Mouse (Mus musculus) bone marrow, adult 2 months (tissue): Measurements from ENCODE around the gene Ddx24. TPM values are rescaled to one million over a fixed set of nuclear protein-coding genes. Genes with fewer than 3 reads are reported as not detected.
A peak's percentile ranks its signal among the peaks of the same experiment; 100 is the strongest.
"Not testable (repeated sequence)": the region's sequence is repeated elsewhere in the genome, so short reads cannot be mapped to it uniquely, and the experiment has no call there.

Source experiments
- H3K27ac ChIP-seq: fragments of 200-500 bp; 2 replicates; pipeline ENCODE4 v1.5.1; 2012; ENCODE audit warnings: low read depth, mild to moderate bottlenecking, control low read depth, inconsistent platforms, low read length; ENCODE audit not compliant: control insufficient read depth, poor library complexity, insufficient read depth
- H3K4me1 ChIP-seq: fragments of 200-500 bp; 2 replicates; pipeline ENCODE4 v1.6.1; 2011; ENCODE audit warnings: low read length; ENCODE audit not compliant: control insufficient read depth, insufficient read depth
- H3K4me3 ChIP-seq: fragments of 200-500 bp; replicated peaks from 2 replicates; pipeline ENCODE3; 2011; ENCODE audit warnings: mild to moderate bottlenecking, low read depth, low read length, control low read depth; ENCODE audit not compliant: control insufficient read depth
- CTCF ChIP-seq: fragments of 200-500 bp; IDR thresholded peaks from 2 replicates; pipeline ENCODE4 v1.5.1; 2011; ENCODE audit warnings: low read length, control low read depth; ENCODE audit not compliant: control insufficient read depth, insufficient read depth
- POLR2A ChIP-seq: fragments of 200-500 bp; IDR thresholded peaks from 2 replicates; pipeline ENCODE4 v1.6.1; 2011; ENCODE audit warnings: low read depth, mild to moderate bottlenecking, control low read depth, low read length, borderline replicate concordance; ENCODE audit not compliant: control insufficient read depth
- WGBS: fragments of 180-500 bp; shearing (Covaris S2); methylation state at CpG from one replicate; pipeline ENCODE4 v1.1.7; 2018; 5-methylcytosine and 5-hydroxymethylcytosine counted together
- polyA plus RNA-seq: library from polyadenylated mRNA; stranded (reverse); fragments of >200 nt; gene quantifications from 2 replicates; pipeline ENCODE4 v1.2.4, GENCODE M21; 2011; ENCODE audit warnings: low replicate concordance; ENCODE audit not compliant: missing spikeins, insufficient read depth, insufficient read length

Gene Ddx24
- 23.2 and 40.5 TPM in 2 replicates for polyA plus RNA-seq

GRCm38 (mm10) chr12:103425729-103426470 is at the start of gene Ddx24:
Ddx24 (minus strand) TSS chr12:103425830.
- WGBS, result under 1% methylated on average over 33 of the region's 33 CpGs
- H3K4me3 ChIP-seq, result peak within 1 kb of the TSS; percentile 83
- no peaks in the 10 kb centered on the region; the same call in 1 of the 2 replicates for H3K4me1 ChIP-seq
- H3K27ac ChIP-seq, result peak within 1 kb of the TSS; percentile 29; the same call in 1 of the 2 replicates
- TF ChIP-seq POLR2A (peak; percentile 89; the same call in 1 of the 2 replicates), CTCF (peak; percentile 88)

GRCm38 (mm10) chr12:103474481-103474880 is 48.9 kb upstream of the Ddx24 start:
- no peak for TF ChIP-seq CTCF
- TF ChIP-seq POLR2A, result no peak

GRCm38 (mm10) chr12:103457140-103457539 is 31.5 kb upstream of the Ddx24 start, which contains the start of gene Ifi27l2b:
Ifi27l2b (minus strand) TSS chr12:103457223.
- no peak for TF ChIP-seq POLR2A
- no peak for TF ChIP-seq CTCF
- no peaks in the 10 kb centered on the region; the same call in 1 of the 2 replicates for H3K4me1 ChIP-seq
- WGBS, result 57% methylated on average over 3 of the region's 3 CpGs
- H3K27ac ChIP-seq, result no peak within 1 kb of the TSS
- no peak within 1 kb of the TSS for H3K4me3 ChIP-seq

More at GRCm38 (mm10) chr12:103474481-103474880, 48.9 kb upstream of the Ddx24 start:
- Histone ChIP-seq H3K4me1 (no peaks in the 10 kb centered on the region), H3K27ac (no peak overlapping the region), H3K4me3 (no peak overlapping the region)
- 32% methylated on average over 2 of the region's 2 CpGs for WGBS

- not testable (repeated sequence) for H3K4me3 ChIP-seq, H3K27ac ChIP-seq, H3K4me1 ChIP-seq
- no CpG with 5 or more reads among the region's 1 CpGs for WGBS
Measured at GRCm38 (mm10) chr12:103456727-103457126, 31.1 kb upstream of the Ddx24 start.

GRCm38 (mm10) chr12:103453361-103453760 is 27.7 kb upstream of the Ddx24 start:
- no peak for TF ChIP-seq POLR2A
- TF ChIP-seq CTCF, result no peak
- H3K4me3 ChIP-seq, result no peak overlapping the region
- H3K27ac ChIP-seq, result no peak overlapping the region
- no peaks in the 10 kb centered on the region; the same call in 1 of the 2 replicates for H3K4me1 ChIP-seq

- Histone ChIP-seq H3K4me3 (no peak overlapping the region), H3K4me1 (no peaks in the 10 kb centered on the region; the same call in 1 of the 2 replicates), H3K27ac (no peak overlapping the region)
- TF ChIP-seq CTCF (no peak), POLR2A (no peak)
- WGBS, result 83% methylated on average over 3 of the region's 3 CpGs
Measured at GRCm38 (mm10) chr12:103445060-103445459, 19.4 kb upstream of the Ddx24 start.

- H3K27ac ChIP-seq, H3K4me3 ChIP-seq, H3K4me1 ChIP-seq: not testable (repeated sequence)
- 62% methylated on average over 6 of the region's 7 CpGs for WGBS
Measured at GRCm38 (mm10) chr12:103444261-103444660, 18.6 kb upstream of the Ddx24 start.

GRCm38 (mm10) chr12:103443524-103443923 is 17.9 kb upstream of the Ddx24 start, which contains the start of gene Ifi27l2a:
Ifi27l2a (minus strand) TSS chr12:103443680.
- no peaks in the 10 kb centered on the region; the same call in 1 of the 2 replicates for H3K4me1 ChIP-seq
- no peak for TF ChIP-seq POLR2A
- no peak for TF ChIP-seq CTCF
- 31% methylated on average over 3 of the region's 3 CpGs for WGBS
- 0 out of 2 replicates have a peak within 1 kb of the TSS, but pooled peaks have one; percentile 1 for H3K27ac ChIP-seq
- peak within 1 kb of the TSS; percentile 71 for H3K4me3 ChIP-seq
